Mouse (Mus musculus) heart, postnatal 0 days (tissue): ENCODE measurements around the gene Kif22.

Experiments used
- CTCF ChIP-seq: IDR thresholded peaks from 2 replicates; pipeline ENCODE4 v1.5.1; 2016; ENCODE audit warnings: antibody characterized with exemption, control low read depth, low read depth
- EP300 ChIP-seq: IDR thresholded peaks from 2 replicates; pipeline ENCODE4 v1.6.1; 2016; ENCODE audit warnings: antibody characterized with exemption, low read depth

GRCm38 (mm10) chr7:127065538-127065937 lies 23.3 kb upstream of the Kif22 start:
- TF ChIP-seq CTCF, result no peak
- TF ChIP-seq EP300, result no peak
